Mouse (Mus musculus) cerebellum, adult 2 months (tissue): ENCODE data around the gene Fbrsl1. TPM values are rescaled to one million over a fixed set of nuclear protein-coding genes. Genes with fewer than 3 reads are reported as not detected.

Experiments used
- DNase-seq, 2 experiments: peaks; one replicate each; pipeline ENCODE4 v3.0.0; 2021
- H3K27ac ChIP-seq: fragments of 200-500 bp; 2 replicates; pipeline ENCODE4 v1.5.1; 2012; ENCODE audit warnings: low read length, control low read depth, inconsistent platforms; ENCODE audit not compliant: insufficient read depth
- H3K27me3 ChIP-seq: fragments of 200-500 bp; 2 replicates; pipeline ENCODE4 v1.6.1; 2012; ENCODE audit warnings: inconsistent platforms, mild to moderate bottlenecking, low read length, moderate library complexity; ENCODE audit not compliant: control insufficient read depth, insufficient read depth
- H3K4me1 ChIP-seq: fragments of 200-500 bp; 2 replicates; pipeline ENCODE4 v1.6.1; 2011; ENCODE audit warnings: low read length; ENCODE audit not compliant: control insufficient read depth, insufficient read depth
- H3K4me3 ChIP-seq: fragments of 200-500 bp; replicated peaks from 2 replicates; pipeline ENCODE3; 2011; ENCODE audit warnings: mild to moderate bottlenecking, low read depth, low read length, control low read depth; ENCODE audit not compliant: insufficient read depth
- CTCF ChIP-seq: fragments of 200-500 bp; IDR thresholded peaks from 2 replicates; pipeline ENCODE4 v1.5.1; 2011; ENCODE audit warnings: low read depth, mild to moderate bottlenecking, control low read depth, low read length, moderate library complexity, borderline replicate concordance; ENCODE audit not compliant: insufficient read depth
- POLR2A ChIP-seq: fragments of 200-500 bp; IDR thresholded peaks from 2 replicates; pipeline ENCODE4 v1.6.1; 2011; ENCODE audit warnings: low read length, control low read depth, borderline replicate concordance; ENCODE audit not compliant: insufficient read depth
- WGBS: fragments of 180-500 bp; shearing (Covaris S2); methylation state at CpG from one replicate; pipeline ENCODE4 v1.1.7; 2018; 5-methylcytosine and 5-hydroxymethylcytosine counted together
- polyA plus RNA-seq: library from polyadenylated mRNA; depleted of rRNA; stranded (reverse); fragments of >200 nt; gene quantifications from 2 replicates; pipeline ENCODE4 v1.2.3, GENCODE M21; 2012

Gene Fbrsl1
- polyA plus RNA-seq, 1 experiment, result 65.4 TPM

DNA sequence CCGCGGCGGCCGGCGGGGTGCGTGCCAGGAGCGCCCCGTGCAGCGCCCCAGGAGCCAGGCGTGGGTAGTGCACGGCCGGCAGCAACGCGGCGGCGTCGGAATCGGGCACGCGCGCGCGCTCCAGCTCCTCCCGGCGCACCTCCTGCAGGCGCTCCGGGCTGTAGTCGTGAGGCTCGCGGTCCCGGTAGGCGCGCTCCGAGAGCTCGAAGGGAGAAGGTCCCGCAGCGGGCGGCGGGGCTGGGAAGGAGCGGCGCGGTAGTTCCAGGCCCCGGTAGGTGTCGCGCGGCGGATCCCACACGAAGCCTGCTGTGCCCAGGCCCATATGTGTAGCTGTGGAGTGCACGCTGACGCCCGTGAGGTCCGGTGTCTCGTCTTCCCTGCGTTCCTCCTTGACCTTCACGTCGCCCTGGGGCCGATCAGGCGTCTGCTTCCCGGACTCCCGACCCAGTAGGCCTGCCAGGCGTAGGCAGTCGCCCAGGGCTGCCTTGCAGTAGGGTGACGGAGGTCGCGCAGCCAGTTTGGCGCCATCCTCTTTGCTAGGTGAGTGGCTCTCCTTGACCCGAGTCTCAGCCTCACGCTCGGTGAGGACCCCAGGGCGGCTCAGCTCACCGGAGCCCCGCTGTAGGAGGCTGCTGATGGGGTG lies 85.0 kb downstream of the Fbrsl1 start:
- Histone ChIP-seq H3K4me3 (peak overlapping the region; percentile 30), H3K4me1 (peaks cover 4% of the 10 kb centered on the region), H3K27me3 (no peaks in the 10 kb centered on the region), H3K27ac (0 out of 2 replicates have a peak overlapping the region, but pooled peaks have one; percentile 5)
- DNase-seq, result peak; percentile 61 to 69
- TF ChIP-seq CTCF (no peak), POLR2A (no peak)
- 18% methylated on average over 72 of the region's 72 CpGs for WGBS

DNA sequence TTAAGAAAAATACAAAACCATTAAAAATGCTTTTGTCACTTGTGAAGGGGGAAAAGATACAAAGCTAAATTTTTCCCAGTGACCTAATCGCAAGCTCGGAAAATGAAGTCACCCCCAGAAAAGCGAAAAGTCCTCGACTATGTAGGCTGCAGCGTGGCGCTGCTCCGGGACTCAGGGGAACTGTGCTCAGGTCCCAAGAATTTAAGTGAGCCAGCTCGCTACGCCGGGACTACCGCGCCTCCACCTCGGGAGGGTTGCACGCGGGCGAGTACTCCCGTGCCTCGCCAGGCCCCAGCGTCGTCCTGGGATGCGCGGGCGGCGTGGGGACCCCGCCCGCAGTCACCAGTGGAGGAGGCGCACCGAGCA lies 85.5 kb downstream of the Fbrsl1 start:
- Histone ChIP-seq H3K4me1 (peaks cover 4% of the 10 kb centered on the region), H3K27me3 (no peaks in the 10 kb centered on the region), H3K27ac (no peak overlapping the region), H3K4me3 (peak overlapping the region; percentile 33)
- TF ChIP-seq CTCF (0 out of 2 replicates have a peak, but pooled peaks have one; percentile 11), POLR2A (no peak)
- 32% methylated on average over 28 of the region's 28 CpGs for WGBS
- no peak for DNase-seq

DNA sequence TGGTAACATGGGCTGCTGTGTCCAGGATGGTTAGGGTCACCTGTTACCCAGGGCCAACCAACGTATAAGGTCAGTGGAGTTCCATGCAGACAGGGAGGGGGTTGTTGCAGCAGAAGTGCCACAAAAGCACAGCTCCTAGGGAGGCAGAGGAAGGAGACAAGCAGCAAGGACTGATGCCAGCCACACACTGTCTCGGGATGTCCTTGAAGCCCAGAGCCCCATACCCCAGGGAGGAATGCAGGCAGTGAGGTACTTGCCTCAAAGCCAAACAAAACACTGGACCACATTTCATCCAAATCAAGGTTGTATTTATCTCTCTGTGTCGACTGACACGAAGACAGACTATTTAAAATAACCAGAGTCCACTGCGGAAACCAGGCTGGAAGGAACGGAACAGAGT lies 86.8 kb downstream of the Fbrsl1 start:
- H3K27ac ChIP-seq, result no peak overlapping the region
- H3K4me1 ChIP-seq, result peaks cover 7% of the 10 kb centered on the region
- TF ChIP-seq POLR2A, result no peak
- no peak for TF ChIP-seq CTCF
- no peak overlapping the region for H3K4me3 ChIP-seq
- H3K27me3 ChIP-seq, result no peaks in the 10 kb centered on the region
- whole genome bisulfite sequencing, result 95% methylated on average over 6 of the region's 6 CpGs
- DNase-seq, result no peak

DNA sequence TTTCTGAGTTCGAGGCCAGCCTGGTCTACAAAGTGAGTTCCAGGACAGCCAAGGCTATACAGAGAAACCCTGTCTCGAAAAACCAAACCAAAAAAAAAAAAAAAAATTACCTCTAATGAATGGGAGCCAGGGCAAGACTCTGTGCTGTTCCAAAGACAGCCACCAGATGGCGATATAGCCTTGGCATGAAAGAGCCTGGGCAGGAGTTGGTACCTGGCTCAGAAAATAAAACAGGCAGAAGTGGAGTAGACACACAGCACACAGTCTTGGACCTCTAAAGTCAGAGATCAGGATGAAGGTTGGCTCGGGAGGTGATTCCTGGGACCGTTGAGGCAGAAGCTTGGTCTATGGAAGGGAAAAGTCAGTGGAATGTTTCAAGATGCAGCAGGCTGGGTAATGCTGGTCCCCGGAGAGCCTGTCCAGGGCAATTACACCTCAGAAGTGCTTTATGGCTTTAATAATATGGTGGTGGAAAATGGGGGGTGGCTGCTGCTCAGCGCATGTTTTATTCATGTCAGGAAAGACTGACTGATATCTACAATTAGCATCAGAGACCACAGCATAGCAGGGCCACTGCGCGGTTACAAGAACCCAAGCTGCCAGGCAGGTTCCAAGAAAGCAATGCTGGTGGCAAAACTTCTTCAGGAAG lies 90.6 kb downstream of the Fbrsl1 start:
- peaks cover 2% of the 10 kb centered on the region; the same call in 1 of the 2 replicates for H3K4me1 ChIP-seq
- no peak overlapping the region for H3K4me3 ChIP-seq
- TF ChIP-seq POLR2A (no peak), CTCF (peak; percentile 89)
- no peak overlapping the region for H3K27ac ChIP-seq
- no peaks in the 10 kb centered on the region for H3K27me3 ChIP-seq
- WGBS, result 44% methylated on average over 9 of the region's 9 CpGs
- peak; percentile 76 to 89 for DNase-seq

DNA sequence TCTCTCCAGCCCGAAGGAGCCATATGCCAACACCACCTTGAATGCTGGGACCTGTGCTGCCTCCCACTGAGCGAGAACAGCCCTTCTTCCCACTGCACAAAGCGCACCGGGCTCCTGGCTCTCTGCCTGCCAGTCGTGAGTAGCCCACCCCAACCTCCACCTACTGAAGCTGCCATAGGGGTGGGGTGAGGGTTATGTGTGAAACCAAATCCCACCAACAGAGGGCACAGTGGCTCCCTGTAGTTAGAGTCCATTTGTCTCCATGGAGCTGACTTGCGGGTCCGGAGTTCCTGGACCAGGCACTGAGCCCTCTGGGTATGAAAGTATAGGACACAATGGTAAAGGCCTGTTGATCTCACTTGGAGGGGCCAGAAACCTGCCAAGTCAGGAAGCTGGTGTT lies 93.6 kb downstream of the Fbrsl1 start:
- peak; percentile 60; the same call in 1 of the 2 replicates for TF ChIP-seq CTCF
- TF ChIP-seq POLR2A, result no peak
- peak; percentile 22 to 50 for DNase-seq
- H3K4me1 ChIP-seq, result peaks cover 2% of the 10 kb centered on the region; the same call in 1 of the 2 replicates
- H3K4me3 ChIP-seq, result no peak overlapping the region
- no peaks in the 10 kb centered on the region for H3K27me3 ChIP-seq
- WGBS, result 8% methylated on average over 7 of the region's 7 CpGs
- H3K27ac ChIP-seq, result no peak overlapping the region

DNA sequence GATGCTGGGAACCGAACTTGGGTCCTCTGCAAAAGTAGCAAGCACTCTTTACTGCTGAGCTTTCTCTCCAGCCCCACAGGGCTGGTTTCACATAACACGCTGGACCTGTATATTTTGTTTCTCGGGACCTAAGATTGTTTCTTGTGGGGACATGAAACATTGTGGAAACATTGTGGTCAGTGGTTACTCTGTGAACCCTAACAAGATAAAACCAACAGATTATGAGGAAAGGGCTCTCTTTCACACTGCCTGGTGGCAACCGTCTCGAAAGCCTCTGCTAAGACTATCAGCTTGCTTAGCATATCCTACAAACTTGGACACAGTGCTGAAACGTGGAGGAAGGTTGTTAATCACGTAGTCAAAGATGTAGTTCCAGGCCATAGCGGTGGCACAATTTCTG lies 101.3 kb downstream of the Fbrsl1 start:
- Histone ChIP-seq H3K4me3 (no peak overlapping the region), H3K4me1 (no peaks in the 10 kb centered on the region), H3K27me3 (no peaks in the 10 kb centered on the region), H3K27ac (no peak overlapping the region)
- 87% methylated on average over 8 of the region's 8 CpGs for WGBS
- no peak for DNase-seq
- TF ChIP-seq CTCF, result no peak
- no peak for TF ChIP-seq POLR2A

DNA sequence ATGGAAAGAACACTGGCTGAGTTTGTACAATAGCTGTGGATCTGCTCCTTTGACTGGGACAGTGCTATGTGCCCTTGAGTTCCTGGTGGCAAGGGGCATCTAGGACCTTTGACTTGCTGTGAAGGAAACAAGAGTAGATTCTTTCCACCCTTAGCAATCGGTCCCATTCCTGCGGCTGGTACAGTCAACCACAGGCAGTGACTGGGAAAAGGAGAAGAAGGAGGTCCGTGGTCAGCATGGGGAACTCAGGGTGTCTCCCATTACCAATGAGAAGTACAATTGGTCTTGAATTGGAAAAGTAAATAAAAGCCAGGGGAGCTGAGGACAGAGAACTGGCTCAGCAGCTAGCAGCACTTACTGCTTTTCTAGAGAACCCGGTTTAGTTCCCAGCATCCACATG lies 102.8 kb downstream of the Fbrsl1 start:
- Histone ChIP-seq H3K27me3 (no peaks in the 10 kb centered on the region), H3K4me1 (no peaks in the 10 kb centered on the region), H3K4me3 (no peak overlapping the region), H3K27ac (no peak overlapping the region)
- TF ChIP-seq POLR2A (no peak), CTCF (no peak)
- DNase-seq, result no peak
- 87% methylated on average over 4 of the region's 4 CpGs for WGBS

DNA sequence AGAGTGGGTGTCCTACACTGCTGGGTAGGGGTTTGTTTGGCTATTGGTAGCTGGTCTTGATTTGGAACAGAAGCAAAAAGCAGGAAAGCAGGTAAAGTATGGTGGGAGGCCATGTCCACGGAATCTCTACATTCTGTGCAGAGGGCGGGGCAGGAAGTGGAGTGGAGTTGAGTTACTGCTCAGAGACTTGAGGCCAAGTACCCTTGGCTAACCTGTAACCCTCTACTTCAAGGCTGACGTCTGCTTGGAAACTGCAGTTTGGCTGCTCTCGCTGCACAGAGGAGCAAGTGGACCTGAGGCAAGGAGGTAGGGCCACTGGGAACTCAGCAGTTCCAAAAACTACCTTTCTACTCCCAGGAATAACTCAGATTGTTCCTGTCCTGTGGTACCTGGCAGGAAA lies 103.8 kb downstream of the Fbrsl1 start, which contains the start of gene Lrcol1:
Lrcol1 (plus strand) TSS at position 207 of the 400 bp plus-strand sequence.
- no peak for DNase-seq
- Histone ChIP-seq H3K4me1 (no peaks in the 10 kb centered on the region), H3K4me3 (no peak within 1 kb of the TSS), H3K27me3 (no peaks in the 10 kb centered on the region), H3K27ac (no peak within 1 kb of the TSS)
- TF ChIP-seq POLR2A (no peak), CTCF (no peak)
- WGBS, result 90% methylated on average over 4 of the region's 4 CpGs
